Mouse (Mus musculus) forebrain, embryonic 15.5 days (tissue): ENCODE measurements around the gene Slc35g2. TPM values are rescaled to one million over a fixed set of nuclear protein-coding genes. Genes with fewer than 3 reads are reported as not detected.

ENCODE experiments used
- ATAC-seq: fragments of 200-750 bp; cut with Nextera tagmentation; replicated peaks from 2 replicates; pipeline ENCODE4 v1.8.0; 2017; ENCODE audit warnings: mild to moderate bottlenecking, moderate TSS enrichment, moderate library complexity
- H3K27ac ChIP-seq: fragments of 300-500 bp; sonication (generic); replicated peaks from 2 replicates; pipeline ENCODE4 v1.5.1; 2015; ENCODE audit warnings: mild to moderate bottlenecking, inconsistent platforms
- H3K27me3 ChIP-seq: fragments of 300-500 bp; sonication (generic); 2 replicates; pipeline ENCODE4 v1.6.1; 2015; ENCODE audit warnings: inconsistent platforms
- H3K36me3 ChIP-seq: fragments of 300-500 bp; sonication (generic); 2 replicates; pipeline ENCODE4 v1.6.1; 2015; ENCODE audit warnings: mild to moderate bottlenecking, inconsistent platforms
- H3K4me1 ChIP-seq: fragments of 300-500 bp; sonication (generic); 2 replicates; pipeline ENCODE4 v1.6.1; 2015; ENCODE audit warnings: inconsistent platforms
- H3K4me2 ChIP-seq: fragments of 300-500 bp; sonication (generic); replicated peaks from 2 replicates; pipeline ENCODE4 v1.6.1; 2015; ENCODE audit warnings: mild to moderate bottlenecking, inconsistent platforms
- H3K4me3 ChIP-seq: fragments of 300-500 bp; sonication (generic); 2 replicates; pipeline ENCODE4 v1.5.1; 2015; ENCODE audit warnings: mild to moderate bottlenecking, inconsistent platforms
- H3K9ac ChIP-seq: fragments of 300-500 bp; sonication (generic); replicated peaks from 2 replicates; pipeline ENCODE4 v1.6.1; 2015; ENCODE audit warnings: mild to moderate bottlenecking, inconsistent platforms
- H3K9me3 ChIP-seq: fragments of 300-500 bp; sonication (generic); 2 replicates; pipeline ENCODE4 v1.6.1; 2016; ENCODE audit warnings: inconsistent platforms
- WGBS: fragments of 180-500 bp; shearing (Covaris S2); methylation state at CpG from one replicate; pipeline ENCODE4 v1.1.7; 2015; ENCODE audit warnings: mixed read lengths; 5-methylcytosine and 5-hydroxymethylcytosine counted together
- polyA plus RNA-seq: library from polyadenylated mRNA; unstranded; fragments of >200 nt; fragmentation: Nextera tagmentation; extraction: Ambion mirVana; gene quantifications from 2 replicates; pipeline ENCODE4 v1.2.1, GENCODE M21; 2015

Gene Slc35g2
- polyA plus RNA-seq, 1 experiment from 2014 or later = 8.5 TPM

DNA sequence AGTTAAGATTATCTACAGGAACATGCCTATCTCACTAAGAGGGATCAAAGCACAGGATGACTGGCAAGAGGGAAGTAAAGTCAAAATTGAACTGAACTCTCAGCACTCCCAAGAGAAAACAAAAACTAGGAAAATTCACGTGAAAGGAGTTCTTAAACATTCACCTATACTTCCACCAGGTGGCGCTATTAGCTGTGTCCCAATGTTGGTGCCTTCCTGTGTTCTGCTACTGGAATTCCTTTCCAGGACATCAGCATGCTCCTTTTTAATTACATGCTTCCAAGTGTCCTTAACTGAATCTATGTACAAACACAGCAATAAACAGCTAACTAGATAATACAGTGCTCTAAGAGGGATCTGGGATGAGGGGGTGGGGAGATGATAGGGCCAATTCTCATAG is 50.3 kb downstream of the Slc35g2 start:
- ATAC-seq = no peak
- no peak overlapping the region for H3K4me2 ChIP-seq
- WGBS = under 1% methylated on average over 2 of the region's 2 CpGs

DNA sequence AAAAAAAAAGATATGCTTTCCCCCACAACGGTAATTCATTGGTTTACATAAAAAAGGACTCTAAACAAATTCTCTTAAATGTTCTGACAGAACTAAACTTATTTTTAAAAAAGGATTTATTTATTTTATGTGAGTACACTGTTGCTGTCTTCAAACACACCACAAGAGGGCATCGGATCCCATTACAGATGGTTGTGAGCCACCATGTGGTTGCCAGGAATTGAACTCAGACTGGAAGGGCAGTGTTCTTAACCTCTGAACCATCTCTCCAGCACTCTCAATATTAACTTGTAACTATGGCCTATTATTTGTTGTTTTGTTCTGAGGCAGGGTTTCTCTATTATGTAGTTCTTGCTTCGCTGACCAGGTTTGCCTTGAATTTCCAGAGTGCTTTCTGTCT is 50.9 kb downstream of the Slc35g2 start:
- Histone ChIP-seq H3K9me3 (no peaks in the 10 kb centered on the region), H3K27me3 (no peaks in the 10 kb centered on the region), H3K4me3 (no peak overlapping the region), H3K4me1 (no peaks in the 10 kb centered on the region; the same call in 1 of the 2 replicates), H3K4me2 (no peak overlapping the region), H3K27ac (no peak overlapping the region), H3K9ac (no peak overlapping the region), H3K36me3 (no peaks in the 10 kb centered on the region)
- WGBS = 95% methylated on average over 3 of the region's 3 CpGs
- no peak for ATAC-seq

More for the DNA sequence above, 50.3 kb downstream of the Slc35g2 start:
- H3K36me3 ChIP-seq = no peaks in the 10 kb centered on the region
- H3K27ac ChIP-seq = no peak overlapping the region
- no peaks in the 10 kb centered on the region for H3K9me3 ChIP-seq
- H3K4me3 ChIP-seq = no peak overlapping the region
- H3K9ac ChIP-seq = no peak overlapping the region
- H3K27me3 ChIP-seq = no peaks in the 10 kb centered on the region
- no peaks in the 10 kb centered on the region; the same call in 1 of the 2 replicates for H3K4me1 ChIP-seq

DNA sequence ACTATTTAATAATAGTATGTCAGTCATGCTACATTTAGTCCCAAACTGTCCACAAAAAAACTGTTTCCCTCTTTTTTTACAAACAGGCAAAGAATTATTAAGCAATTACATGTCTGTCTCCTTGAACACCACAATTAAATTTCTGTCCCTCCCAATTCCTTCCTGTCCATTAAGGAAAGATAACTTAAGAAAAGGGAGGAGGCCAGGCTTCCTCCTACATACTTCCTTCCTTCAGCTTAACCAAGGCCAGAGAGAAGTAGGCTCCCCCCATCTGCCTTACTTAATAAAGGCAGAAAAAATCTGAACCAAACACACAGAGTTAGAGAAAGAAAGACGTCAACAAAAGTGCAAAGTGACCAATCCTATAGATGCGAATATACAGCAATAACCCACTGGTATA is 63.3 kb downstream of the Slc35g2 start:
- H3K4me3 ChIP-seq = no peak overlapping the region
- ATAC-seq = no peak
- no peaks in the 10 kb centered on the region for H3K27me3 ChIP-seq
- no peaks in the 10 kb centered on the region for H3K9me3 ChIP-seq
- no peak overlapping the region for H3K27ac ChIP-seq
- H3K36me3 ChIP-seq = 0 out of 2 replicates have a peak, but pooled peaks cover 3% of the 10 kb centered on the region
- H3K4me2 ChIP-seq = no peak overlapping the region
- no peak overlapping the region for H3K9ac ChIP-seq
- H3K4me1 ChIP-seq = no peaks in the 10 kb centered on the region
- 88% methylated on average over 2 of the region's 2 CpGs for WGBS

DNA sequence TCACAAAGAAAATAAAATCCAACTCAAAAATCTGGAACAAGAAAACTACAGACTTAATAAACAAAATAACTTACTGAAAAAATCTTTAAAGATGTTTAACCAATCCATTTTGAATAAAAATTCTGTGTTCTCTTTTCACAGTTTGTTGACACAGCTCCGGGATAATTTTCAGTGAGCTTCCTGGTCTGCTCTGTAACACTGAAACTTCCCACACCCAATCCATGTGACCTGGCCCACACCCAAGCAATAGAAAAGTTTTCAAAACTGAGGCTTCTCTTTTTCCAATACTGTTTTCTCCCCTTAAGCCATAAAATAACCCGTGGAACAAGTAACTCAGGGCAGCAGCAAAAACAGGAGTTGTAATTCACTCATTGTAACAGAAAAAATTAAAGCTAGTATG is 64.2 kb downstream of the Slc35g2 start:
- no peak overlapping the region for H3K4me3 ChIP-seq
- H3K27ac ChIP-seq = no peak overlapping the region
- no peak overlapping the region for H3K9ac ChIP-seq
- no peak for ATAC-seq
- 81% methylated on average over 2 of the region's 2 CpGs for WGBS
- no peaks in the 10 kb centered on the region for H3K4me1 ChIP-seq
- no peaks in the 10 kb centered on the region for H3K9me3 ChIP-seq
- H3K27me3 ChIP-seq = no peaks in the 10 kb centered on the region
- H3K4me2 ChIP-seq = no peak overlapping the region
- H3K36me3 ChIP-seq = 0 out of 2 replicates have a peak, but pooled peaks cover 3% of the 10 kb centered on the region

DNA sequence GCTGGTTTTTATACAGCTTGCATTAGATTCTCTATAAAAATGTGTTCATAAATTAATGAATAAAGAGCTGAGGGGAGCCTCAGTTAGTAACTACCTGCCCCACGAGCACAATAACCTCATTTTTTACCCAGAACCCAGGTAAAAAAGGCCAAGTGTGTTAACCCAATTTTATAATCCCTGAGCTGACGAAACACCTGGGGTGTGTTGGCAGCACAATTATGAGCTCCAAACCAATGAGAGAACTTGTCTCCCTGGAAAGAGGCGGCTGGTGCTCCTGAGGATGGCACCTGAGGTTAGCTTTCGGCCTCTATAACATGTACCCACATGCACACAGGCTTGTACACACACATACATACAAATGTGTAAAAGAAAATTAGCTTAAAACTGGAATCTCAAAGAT is 65.4 kb downstream of the Slc35g2 start:
- no peaks in the 10 kb centered on the region for H3K9me3 ChIP-seq
- no peak overlapping the region for H3K27ac ChIP-seq
- H3K4me1 ChIP-seq = no peaks in the 10 kb centered on the region
- no peak for ATAC-seq
- 94% methylated on average over 4 of the region's 4 CpGs for WGBS
- no peak overlapping the region for H3K4me2 ChIP-seq
- 0 out of 2 replicates have a peak, but pooled peaks cover 3% of the 10 kb centered on the region for H3K36me3 ChIP-seq
- no peak overlapping the region for H3K9ac ChIP-seq
- H3K27me3 ChIP-seq = no peaks in the 10 kb centered on the region
- no peak overlapping the region for H3K4me3 ChIP-seq

Other genes with a start within 250 kb of the Slc35g2 start
- 0.50 and 0.86 TPM in 2 replicates for gene Il20rb, start 84.3 kb downstream of the Slc35g2 start, polyA plus RNA-seq
- 40.2 and 42.4 TPM in 2 replicates for gene Nck1, start 25.0 kb downstream of the Slc35g2 start, polyA plus RNA-seq
- gene Stag1, start 26.7 kb upstream of the Slc35g2 start, polyA plus RNA-seq = 36.0 and 42.1 TPM in 2 replicates